Mouse (Mus musculus): Measurements from ENCODE around the gene Tpsab1. TPM values are rescaled to one million over a fixed set of nuclear protein-coding genes. Genes with fewer than 3 reads are reported as not detected.

Gene Tpsab1
- total RNA-seq (2017) = not detected in 3 replicates

GRCm38 (mm10) chr17:25345462-25345861 lies at the start of gene Tpsab1:
Gene Tpsab1, minus strand, starts transcription at chr17:25345562.
- ATAC-seq (replicated peaks; ENCODE audit: insufficient number of reproducible peaks, low FRiP score, low TSS enrichment, poor library complexity, severe bottlenecking) = no peak

GRCm38 (mm10) chr17:25394526-25394925 lies 49.2 kb upstream of the Tpsab1 start:
- ATAC-seq (replicated peaks; ENCODE audit: insufficient number of reproducible peaks, low FRiP score, low TSS enrichment, poor library complexity, severe bottlenecking) = no peak

- ATAC-seq (replicated peaks; ENCODE audit: insufficient number of reproducible peaks, low FRiP score, low TSS enrichment, poor library complexity, severe bottlenecking) = no peak
Observed at GRCm38 (mm10) chr17:25374011-25374410, 28.6 kb upstream of the Tpsab1 start.

GRCm38 (mm10) chr17:25372491-25372890 lies 27.1 kb upstream of the Tpsab1 start:
- ATAC-seq (replicated peaks; ENCODE audit: insufficient number of reproducible peaks, low FRiP score, low TSS enrichment, poor library complexity, severe bottlenecking) = no peak

GRCm38 (mm10) chr17:25368973-25369372 lies 23.6 kb upstream of the Tpsab1 start, which contains the start of gene Tpsg1:
Gene Tpsg1, plus strand, starts transcription at chr17:25369273.
- ATAC-seq (replicated peaks; ENCODE audit: insufficient number of reproducible peaks, low FRiP score, low TSS enrichment, poor library complexity, severe bottlenecking) = no peak

- ATAC-seq (replicated peaks; ENCODE audit: insufficient number of reproducible peaks, low FRiP score, low TSS enrichment, poor library complexity, severe bottlenecking) = no peak
Observed at GRCm38 (mm10) chr17:25366005-25366404, 20.6 kb upstream of the Tpsab1 start, which contains the start of gene Tpsb2. Gene Tpsb2, plus strand, starts transcription at chr17:25366305.

GRCm38 (mm10) chr17:25363726-25364125 lies 18.4 kb upstream of the Tpsab1 start:
- no peak for ATAC-seq (replicated peaks; ENCODE audit: insufficient number of reproducible peaks, low FRiP score, low TSS enrichment, poor library complexity, severe bottlenecking)

GRCm38 (mm10) chr17:25361291-25361690 lies 15.9 kb upstream of the Tpsab1 start:
- no peak for ATAC-seq (replicated peaks; ENCODE audit: insufficient number of reproducible peaks, low FRiP score, low TSS enrichment, poor library complexity, severe bottlenecking)

- ATAC-seq (replicated peaks; ENCODE audit: insufficient number of reproducible peaks, low FRiP score, low TSS enrichment, poor library complexity, severe bottlenecking) = no peak
Observed at GRCm38 (mm10) chr17:25341490-25341889, 3.9 kb downstream of the Tpsab1 start.

- ATAC-seq (replicated peaks; ENCODE audit: insufficient number of reproducible peaks, low FRiP score, low TSS enrichment, poor library complexity, severe bottlenecking) = no peak
Observed at GRCm38 (mm10) chr17:25340003-25340402, 5.4 kb downstream of the Tpsab1 start.

GRCm38 (mm10) chr17:25338218-25338617 lies 7.1 kb downstream of the Tpsab1 start:
- ATAC-seq (replicated peaks; ENCODE audit: insufficient number of reproducible peaks, low FRiP score, low TSS enrichment, poor library complexity, severe bottlenecking) = no peak

GRCm38 (mm10) chr17:25333943-25334342 lies 11.4 kb downstream of the Tpsab1 start:
- ATAC-seq (replicated peaks; ENCODE audit: insufficient number of reproducible peaks, low FRiP score, low TSS enrichment, poor library complexity, severe bottlenecking) = no peak; the same call in 1 of the 2 replicates

GRCm38 (mm10) chr17:25332321-25332720 lies 13.0 kb downstream of the Tpsab1 start:
- peak; percentile 78 for ATAC-seq (replicated peaks; ENCODE audit: insufficient number of reproducible peaks, low FRiP score, low TSS enrichment, poor library complexity, severe bottlenecking)

GRCm38 (mm10) chr17:25322930-25323329 lies 22.4 kb downstream of the Tpsab1 start:
- ATAC-seq (replicated peaks; ENCODE audit: insufficient number of reproducible peaks, low FRiP score, low TSS enrichment, poor library complexity, severe bottlenecking) = no peak

- ATAC-seq (replicated peaks; ENCODE audit: insufficient number of reproducible peaks, low FRiP score, low TSS enrichment, poor library complexity, severe bottlenecking) = no peak
Observed at GRCm38 (mm10) chr17:25320819-25321218, 24.5 kb downstream of the Tpsab1 start.

GRCm38 (mm10) chr17:25318354-25318753 lies 27.0 kb downstream of the Tpsab1 start, which contains the start of gene Prss29:
Gene Prss29, plus strand, starts transcription at chr17:25318654.
- ATAC-seq (replicated peaks; ENCODE audit: insufficient number of reproducible peaks, low FRiP score, low TSS enrichment, poor library complexity, severe bottlenecking) = no peak

- no peak for ATAC-seq (replicated peaks; ENCODE audit: insufficient number of reproducible peaks, low FRiP score, low TSS enrichment, poor library complexity, severe bottlenecking)
Observed at GRCm38 (mm10) chr17:25308346-25308745, 37.0 kb downstream of the Tpsab1 start, which contains the start of gene Prss28. Gene Prss28, plus strand, starts transcription at chr17:25308646.

GRCm38 (mm10) chr17:25298094-25298493 lies 47.3 kb downstream of the Tpsab1 start, which contains the start of gene Prss34:
Gene Prss34, plus strand, starts transcription at chr17:25298394.
- no peak for ATAC-seq (replicated peaks; ENCODE audit: insufficient number of reproducible peaks, low FRiP score, low TSS enrichment, poor library complexity, severe bottlenecking)

GRCm38 (mm10) chr17:25294111-25294510 lies 51.3 kb downstream of the Tpsab1 start:
- ATAC-seq (replicated peaks; ENCODE audit: insufficient number of reproducible peaks, low FRiP score, low TSS enrichment, poor library complexity, severe bottlenecking) = no peak

GRCm38 (mm10) chr17:25293495-25293894 lies 51.9 kb downstream of the Tpsab1 start:
- no peak for ATAC-seq (replicated peaks; ENCODE audit: insufficient number of reproducible peaks, low FRiP score, low TSS enrichment, poor library complexity, severe bottlenecking)
